Mouse (Mus musculus) lung, postnatal 0 days (tissue): ENCODE results near the gene Ppp1r21. TPM values are rescaled to one million over a fixed set of nuclear protein-coding genes. Genes with fewer than 3 reads are reported as not detected.

Source experiments
- ATAC-seq: fragments of 200-750 bp; cut with Nextera tagmentation; 2 replicates; pipeline ENCODE4 v1.8.0; 2017; ENCODE audit warnings: moderate library complexity
- DNase-seq: peaks from one replicate; pipeline ENCODE4 v3.0.0-alpha.2; 2016; ENCODE audit warnings: low spot score
- H3K27ac ChIP-seq: fragments of 300-500 bp; sonication (generic); 2 replicates; pipeline ENCODE4 v1.5.1; 2014; ENCODE audit warnings: antibody characterized with exemption, mild to moderate bottlenecking, low read length, mixed read lengths
- H3K27me3 ChIP-seq: fragments of 300-500 bp; sonication (generic); replicated peaks from 2 replicates; pipeline ENCODE4 v1.6.1; 2014; ENCODE audit warnings: low read length, mixed read lengths; ENCODE audit not compliant: insufficient read depth
- H3K36me3 ChIP-seq: fragments of 300-500 bp; sonication (generic); 2 replicates; pipeline ENCODE4 v1.6.1; 2014; ENCODE audit warnings: low read length, mixed read lengths; ENCODE audit not compliant: insufficient read depth
- H3K4me1 ChIP-seq: fragments of 300-500 bp; sonication (generic); 2 replicates; pipeline ENCODE4 v1.6.1; 2014; ENCODE audit warnings: antibody characterized with exemption, low read depth, low read length, mixed read lengths; ENCODE audit not compliant: insufficient read depth
- H3K4me2 ChIP-seq: fragments of 300-500 bp; sonication (generic); replicated peaks from 2 replicates; pipeline ENCODE4 v1.6.1; 2014; ENCODE audit warnings: low read depth, mild to moderate bottlenecking, low read length, moderate library complexity, mixed read lengths
- H3K4me3 ChIP-seq: fragments of 300-500 bp; sonication (generic); 2 replicates; pipeline ENCODE4 v1.5.1; 2014; ENCODE audit warnings: low read depth, low read length
- H3K9ac ChIP-seq: fragments of 300-500 bp; sonication (generic); replicated peaks from 2 replicates; pipeline ENCODE4 v1.6.1; 2014; ENCODE audit warnings: low read depth, mild to moderate bottlenecking
- H3K9me3 ChIP-seq: fragments of 300-500 bp; sonication (generic); 2 replicates; pipeline ENCODE4 v1.6.1; 2016; ENCODE audit warnings: low read length, mixed read lengths
- CTCF ChIP-seq: IDR thresholded peaks from 2 replicates; pipeline ENCODE4 v1.5.1; 2016; ENCODE audit warnings: antibody characterized with exemption, mild to moderate bottlenecking
- EP300 ChIP-seq: IDR thresholded peaks from 2 replicates; pipeline ENCODE4 v1.6.1; 2016; ENCODE audit warnings: antibody characterized with exemption, mild to moderate bottlenecking, control low read depth
- WGBS: fragments of 180-500 bp; shearing (Covaris S2); extraction: QIAGEN DNeasy Blood & Tissue Kit; methylation state at CpG from one replicate; pipeline ENCODE4 v1.1.7; 2014; 5-methylcytosine and 5-hydroxymethylcytosine counted together
- polyA plus RNA-seq: library from polyadenylated mRNA; unstranded; fragments of >200 nt; fragmentation: Nextera tagmentation; extraction: Ambion mirVana; gene quantifications from 2 replicates; pipeline ENCODE4 v1.2.1, GENCODE M21; 2015

The Ppp1r21 gene
- polyA plus RNA-seq, 1 experiment from 2014 or later, result 18.6 TPM

GRCm38 (mm10) chr17:88574811-88575210, 44.9 kb downstream of the Ppp1r21 start:
- H3K9me3 ChIP-seq, result no peaks in the 10 kb centered on the region
- no peaks in the 10 kb centered on the region for H3K27me3 ChIP-seq
- H3K9ac ChIP-seq, result no peak overlapping the region
- H3K27ac ChIP-seq, result no peak overlapping the region
- no peak overlapping the region for H3K4me2 ChIP-seq
- H3K4me1 ChIP-seq, result no peaks in the 10 kb centered on the region
- WGBS, result 69% methylated on average over 5 of the region's 5 CpGs
- H3K4me3 ChIP-seq, result no peak overlapping the region
- peaks cover 17% of the 10 kb centered on the region for H3K36me3 ChIP-seq
- DNase-seq (no peak), ATAC-seq (no peak)
- TF ChIP-seq CTCF (no peak), EP300 (no peak)

GRCm38 (mm10) chr17:88578522-88579242, 48.8 kb downstream of the Ppp1r21 start:
- peaks cover 13% of the 10 kb centered on the region for H3K36me3 ChIP-seq
- H3K4me2 ChIP-seq, result no peak overlapping the region
- H3K9me3 ChIP-seq, result no peaks in the 10 kb centered on the region
- 81% methylated on average over 20 of the region's 20 CpGs for WGBS
- no peak for DNase-seq
- ATAC-seq, result no peak
- H3K27me3 ChIP-seq, result no peaks in the 10 kb centered on the region
- no peak for TF ChIP-seq CTCF
- TF ChIP-seq EP300, result no peak
- H3K4me1 ChIP-seq, result 0 out of 2 replicates have a peak, but pooled peaks cover 13% of the 10 kb centered on the region
- H3K9ac ChIP-seq, result no peak overlapping the region
- no peak overlapping the region for H3K4me3 ChIP-seq
- H3K27ac ChIP-seq, result no peak overlapping the region

- ATAC-seq, result no peak
- WGBS, result 58% methylated on average over 6 of the region's 6 CpGs
- H3K9ac ChIP-seq, result no peak overlapping the region
- TF ChIP-seq CTCF (no peak), EP300 (no peak)
- no peak overlapping the region for H3K4me2 ChIP-seq
- H3K27me3 ChIP-seq, result no peaks in the 10 kb centered on the region
- H3K36me3 ChIP-seq, result peaks cover 13% of the 10 kb centered on the region
- no peak overlapping the region for H3K4me3 ChIP-seq
- no peaks in the 10 kb centered on the region for H3K9me3 ChIP-seq
- DNase-seq, result peak; percentile 23
- peak overlapping the region; percentile 68; the same call in 1 of the 2 replicates for H3K27ac ChIP-seq
- 0 out of 2 replicates have a peak, but pooled peaks cover 13% of the 10 kb centered on the region for H3K4me1 ChIP-seq
These were observed 50.6 kb downstream of the Ppp1r21 start for GRCm38 (mm10) chr17:88580556-88580955.

- 27% methylated on average over 6 of the region's 6 CpGs for WGBS
- peak; percentile 61 for DNase-seq
- Histone ChIP-seq H3K4me3 (no peak overlapping the region), H3K9me3 (no peaks in the 10 kb centered on the region), H3K27me3 (no peaks in the 10 kb centered on the region), H3K36me3 (peaks cover 13% of the 10 kb centered on the region), H3K27ac (peak overlapping the region; percentile 68), H3K9ac (no peak overlapping the region), H3K4me1 (0 out of 2 replicates have a peak, but pooled peaks cover 13% of the 10 kb centered on the region), H3K4me2 (no peak overlapping the region)
- ATAC-seq, result peak; percentile 51
- no peak for TF ChIP-seq CTCF
- peak; percentile 89 for TF ChIP-seq EP300
These were observed 51.6 kb downstream of the Ppp1r21 start for GRCm38 (mm10) chr17:88581511-88582021.

GRCm38 (mm10) chr17:88582999-88583398, 53.1 kb downstream of the Ppp1r21 start:
- peak; percentile 80 for DNase-seq
- H3K9ac ChIP-seq, result no peak overlapping the region
- 0 out of 2 replicates have a peak, but pooled peaks cover 13% of the 10 kb centered on the region for H3K4me1 ChIP-seq
- H3K36me3 ChIP-seq, result peaks cover 1% of the 10 kb centered on the region; the same call in 1 of the 2 replicates
- no peaks in the 10 kb centered on the region for H3K27me3 ChIP-seq
- H3K4me3 ChIP-seq, result no peak overlapping the region
- peak overlapping the region; percentile 27; the same call in 1 of the 2 replicates for H3K4me2 ChIP-seq
- ATAC-seq, result peak; percentile 80
- H3K9me3 ChIP-seq, result no peaks in the 10 kb centered on the region
- TF ChIP-seq CTCF (no peak), EP300 (no peak)
- peak overlapping the region; percentile 76 for H3K27ac ChIP-seq
- WGBS, result 43% methylated on average over 11 of the region's 11 CpGs

GRCm38 (mm10) chr17:88583411-88583810, 53.5 kb downstream of the Ppp1r21 start:
- TF ChIP-seq EP300, result 0 out of 2 replicates have a peak, but pooled peaks have one; percentile 8
- no peak for TF ChIP-seq CTCF
- Histone ChIP-seq H3K4me2 (peak overlapping the region; percentile 33; the same call in 1 of the 2 replicates), H3K27me3 (no peaks in the 10 kb centered on the region), H3K9me3 (no peaks in the 10 kb centered on the region), H3K4me1 (0 out of 2 replicates have a peak, but pooled peaks cover 13% of the 10 kb centered on the region), H3K4me3 (no peak overlapping the region), H3K27ac (peak overlapping the region; percentile 76), H3K36me3 (no peaks in the 10 kb centered on the region; the same call in 1 of the 2 replicates), H3K9ac (no peak overlapping the region)
- DNase-seq (peak; percentile 88), ATAC-seq (peak; percentile 69)
- WGBS, result 53% methylated on average over 8 of the region's 8 CpGs
